Mouse (Mus musculus): ENCODE results near the gene Rabl3.

Rabl3 gene

GRCm38 (mm10) chr16:37539611-37540580 lies at the start of gene Rabl3, which contains the start of gene Gtf2e1:
Rabl3 (plus strand) TSS chr16:37539885.
Gtf2e1 (minus strand) TSS chr16:37539789.
- peak; percentile 97 for DNase-seq (ENCODE audit: low read depth, low spot score)

GRCm38 (mm10) chr16:37495017-37495416 lies 44.7 kb upstream of the Rabl3 start:
- no peak for DNase-seq (ENCODE audit: low read depth, low spot score)

GRCm38 (mm10) chr16:37498581-37498980 lies 41.1 kb upstream of the Rabl3 start:
- DNase-seq (ENCODE audit: low read depth, low spot score): no peak

- DNase-seq (ENCODE audit: low read depth, low spot score): no peak
Observed at GRCm38 (mm10) chr16:37504517-37504916, 35.2 kb upstream of the Rabl3 start.

- no peak for DNase-seq (ENCODE audit: low read depth, low spot score)
Observed at GRCm38 (mm10) chr16:37506751-37507150, 32.9 kb upstream of the Rabl3 start.

GRCm38 (mm10) chr16:37511489-37511888 lies 28.2 kb upstream of the Rabl3 start:
- no peak for DNase-seq (ENCODE audit: low read depth, low spot score)

GRCm38 (mm10) chr16:37514644-37515043 lies 25.0 kb upstream of the Rabl3 start:
- DNase-seq (ENCODE audit: low read depth, low spot score): no peak

GRCm38 (mm10) chr16:37516376-37516993 lies 23.2 kb upstream of the Rabl3 start:
- DNase-seq (ENCODE audit: low read depth, low spot score): no peak

GRCm38 (mm10) chr16:37517596-37518211 lies 22.0 kb upstream of the Rabl3 start:
- DNase-seq (ENCODE audit: low read depth, low spot score): no peak

GRCm38 (mm10) chr16:37518662-37519061 lies 21.0 kb upstream of the Rabl3 start:
- DNase-seq (ENCODE audit: low read depth, low spot score): no peak

GRCm38 (mm10) chr16:37519721-37520120 lies 20.0 kb upstream of the Rabl3 start:
- no peak for DNase-seq (ENCODE audit: low read depth, low spot score)

GRCm38 (mm10) chr16:37520190-37521040 lies 19.3 kb upstream of the Rabl3 start:
- DNase-seq (ENCODE audit: low read depth, low spot score): no peak

GRCm38 (mm10) chr16:37522100-37522697 lies 17.5 kb upstream of the Rabl3 start:
- no peak for DNase-seq (ENCODE audit: low read depth, low spot score)

- no peak for DNase-seq (ENCODE audit: low read depth, low spot score)
Observed at GRCm38 (mm10) chr16:37525121-37525520, 14.6 kb upstream of the Rabl3 start.

- DNase-seq (ENCODE audit: low read depth, low spot score): no peak
Observed at GRCm38 (mm10) chr16:37526688-37527223, 12.9 kb upstream of the Rabl3 start.

- DNase-seq (ENCODE audit: low read depth, low spot score): no peak
Observed at GRCm38 (mm10) chr16:37530170-37530569, 9.5 kb upstream of the Rabl3 start.

GRCm38 (mm10) chr16:37532046-37532445 lies 7.6 kb upstream of the Rabl3 start:
- no peak for DNase-seq (ENCODE audit: low read depth, low spot score)

- no peak for DNase-seq (ENCODE audit: low read depth, low spot score)
Observed at GRCm38 (mm10) chr16:37533369-37534068, 6.2 kb upstream of the Rabl3 start.

GRCm38 (mm10) chr16:37539240-37539610 lies 460 bp upstream of the Rabl3 start:
- no peak for DNase-seq (ENCODE audit: low read depth, low spot score)

GRCm38 (mm10) chr16:37540776-37541175 lies 1.1 kb downstream of the Rabl3 start:
- no peak for DNase-seq (ENCODE audit: low read depth, low spot score)
